Mouse (Mus musculus) embryonic fibroblast, embryonic 13.5 days (primary cell): ENCODE measurements around the gene S100a13. TPM values are rescaled to one million over a fixed set of nuclear protein-coding genes. Genes with fewer than 3 reads are reported as not detected.
A peak's percentile ranks its signal among the peaks of the same experiment; 100 is the strongest.

Source experiments
- H3K27ac ChIP-seq: 2 replicates; pipeline ENCODE4 v1.5.1; 2012; ENCODE audit warnings: low read length, control low read depth, inconsistent platforms; ENCODE audit not compliant: insufficient read depth
- H3K4me1 ChIP-seq: 2 replicates; pipeline ENCODE4 v1.6.1; 2011; ENCODE audit warnings: low read length; ENCODE audit not compliant: control insufficient read depth, insufficient read depth
- H3K4me3 ChIP-seq: 2 replicates; pipeline ENCODE4 v1.5.1; 2011; ENCODE audit warnings: mild to moderate bottlenecking, control low read depth, low read length; ENCODE audit not compliant: insufficient read depth
- CTCF ChIP-seq: IDR thresholded peaks from 2 replicates; pipeline ENCODE4 v1.5.1; 2011; ENCODE audit warnings: mild to moderate bottlenecking, control low read depth, low read length, moderate library complexity, borderline replicate concordance; ENCODE audit not compliant: insufficient read depth
- POLR2A ChIP-seq: IDR thresholded peaks from 2 replicates; pipeline ENCODE4 v1.6.1; 2011; ENCODE audit warnings: low read depth, mild to moderate bottlenecking, control low read depth, low read length, moderate library complexity
- polyA plus RNA-seq: library from polyadenylated mRNA; stranded (reverse); fragments of >200 nt; gene quantifications from 2 replicates; pipeline ENCODE4 v1.2.4, GENCODE M21; 2011; ENCODE audit warnings: low read depth; ENCODE audit not compliant: missing spikeins, insufficient read length

Gene S100a13
- polyA plus RNA-seq, 1 experiment: 38.7 TPM

- Histone ChIP-seq H3K4me3 (no peak overlapping the region), H3K4me1 (no peaks in the 10 kb centered on the region), H3K27ac (no peak overlapping the region)
- TF ChIP-seq CTCF: no peak
- no peak for TF ChIP-seq POLR2A
Observed at GRCm38 (mm10) chr3:90540904-90541303, 26.7 kb downstream of the S100a13 start.

GRCm38 (mm10) chr3:90549676-90550420 lies 35.6 kb downstream of the S100a13 start:
- Histone ChIP-seq H3K4me1 (peaks cover 9% of the 10 kb centered on the region), H3K27ac (peak overlapping the region; percentile 81)
- TF ChIP-seq POLR2A (no peak), CTCF (no peak)

GRCm38 (mm10) chr3:90550421-90550790 lies 36.2 kb downstream of the S100a13 start:
- no peak overlapping the region for H3K4me3 ChIP-seq
- H3K4me1 ChIP-seq: peaks cover 9% of the 10 kb centered on the region
- no peak for TF ChIP-seq POLR2A
- TF ChIP-seq CTCF: no peak
- peak overlapping the region; percentile 81 for H3K27ac ChIP-seq

More at GRCm38 (mm10) chr3:90549676-90550420, 35.6 kb downstream of the S100a13 start:
- no peak overlapping the region for H3K4me3 ChIP-seq

- H3K27ac ChIP-seq: no peak overlapping the region
- peaks cover 9% of the 10 kb centered on the region for H3K4me1 ChIP-seq
- TF ChIP-seq CTCF: no peak
- H3K4me3 ChIP-seq: no peak overlapping the region
Observed at GRCm38 (mm10) chr3:90552231-90552630, 38.0 kb downstream of the S100a13 start.

- TF ChIP-seq CTCF (no peak), POLR2A (no peak)
- H3K4me3 ChIP-seq: no peak overlapping the region
- H3K4me1 ChIP-seq: no peaks in the 10 kb centered on the region
- H3K27ac ChIP-seq: peak overlapping the region; percentile 72; the same call in 1 of the 2 replicates
Observed at GRCm38 (mm10) chr3:90555954-90556353, 41.7 kb downstream of the S100a13 start.

GRCm38 (mm10) chr3:90560008-90560628 lies 45.9 kb downstream of the S100a13 start, which contains the start of gene S100a3:
Gene S100a3, plus strand, starts transcription at chr3:90560578.
- Histone ChIP-seq H3K27ac (no peak within 1 kb of the TSS), H3K4me3 (no peak within 1 kb of the TSS), H3K4me1 (no peaks in the 10 kb centered on the region)
- no peak for TF ChIP-seq CTCF
- no peak for TF ChIP-seq POLR2A

Other genes with a start within 250 kb of the S100a13 start
- gene Dennd4b, start 249.2 kb upstream of the S100a13 start, polyA plus RNA-seq: 6.8 and 10.3 TPM in 2 replicates
- 63.1 and 70.0 TPM in 2 replicates for gene Gatad2b, start 221.3 kb upstream of the S100a13 start, polyA plus RNA-seq
- 9.0 and 20.0 TPM in 2 replicates for gene Slc27a3, start 124.5 kb upstream of the S100a13 start, polyA plus RNA-seq
- 39.5 and 40.0 TPM in 2 replicates for gene Ints3, start 80.8 kb upstream of the S100a13 start, polyA plus RNA-seq
- gene Npr1, start 48.6 kb upstream of the S100a13 start, polyA plus RNA-seq: 0.18 TPM in 1 of 2 replicates, not detected in the other
- 82.1 and 97.0 TPM in 2 replicates for gene Ilf2, start 38.3 kb upstream of the S100a13 start, polyA plus RNA-seq
- gene Snapin, start 23.4 kb upstream of the S100a13 start, polyA plus RNA-seq: 87.6 and 102 TPM in 2 replicates
- 92.9 and 111 TPM in 2 replicates for gene Chtop, start 4.9 kb upstream of the S100a13 start, polyA plus RNA-seq
- 27.6 and 37.9 TPM in 2 replicates for gene S100a1, start within 50 bp of the S100a13 start, polyA plus RNA-seq
- gene S100a14, start 12.4 kb downstream of the S100a13 start, polyA plus RNA-seq: not detected in 2 replicates
- 40.2 and 49.1 TPM in 2 replicates for gene S100a16, start 22.8 kb downstream of the S100a13 start, polyA plus RNA-seq
- 1.7 TPM in 1 of 2 replicates, not detected in the other for gene S100a3, start 46.1 kb downstream of the S100a13 start, polyA plus RNA-seq
- gene S100a2, start 75.8 kb downstream of the S100a13 start, polyA plus RNA-seq: not detected in 2 replicates
- 3.5 TPM in 1 of 2 replicates, not detected in the other for gene Gm42674, start 87.5 kb downstream of the S100a13 start, polyA plus RNA-seq
- 454 and 1,115 TPM in 2 replicates for gene S100a4, start 89.3 kb downstream of the S100a13 start, polyA plus RNA-seq
- gene S100a5, start 94.1 kb downstream of the S100a13 start, polyA plus RNA-seq: not detected in 2 replicates
- 3,458 and 7,173 TPM in 2 replicates for gene S100a6, start 98.4 kb downstream of the S100a13 start, polyA plus RNA-seq
- gene S100a7a, start 139.6 kb downstream of the S100a13 start, polyA plus RNA-seq: 1.9 and 2.2 TPM in 2 replicates
- gene S100a8, start 154.5 kb downstream of the S100a13 start, polyA plus RNA-seq: not detected in 2 replicates
- gene S100a9, start 181.3 kb downstream of the S100a13 start, polyA plus RNA-seq: not detected in 2 replicates
- gene Pglyrp4, start 212.5 kb downstream of the S100a13 start, polyA plus RNA-seq: not detected in 2 replicates